Mouse (Mus musculus): Measurements from ENCODE around the gene Rln3.

The Rln3 gene

GRCm38 (mm10) chr8:84065457-84066072 lies 20.8 kb upstream of the Rln3 start:
- no peak for DNase-seq (ENCODE audit: low read depth, low spot score)

- DNase-seq (ENCODE audit: low read depth, low spot score), result no peak
Observed at GRCm38 (mm10) chr8:84065037-84065436, 20.2 kb upstream of the Rln3 start, which contains the start of gene Gm10643. TSS of gene Gm10643 (minus strand) at chr8:84065137.

GRCm38 (mm10) chr8:84063861-84064610 lies 19.2 kb upstream of the Rln3 start:
- DNase-seq (ENCODE audit: low read depth, low spot score), result no peak

- DNase-seq (ENCODE audit: low read depth, low spot score), result no peak
Observed at GRCm38 (mm10) chr8:84060245-84060644, 15.4 kb upstream of the Rln3 start.

- DNase-seq (ENCODE audit: low read depth, low spot score), result no peak
Observed at GRCm38 (mm10) chr8:84059226-84059625, 14.4 kb upstream of the Rln3 start.

GRCm38 (mm10) chr8:84057827-84058226 lies 13.0 kb upstream of the Rln3 start:
- no peak for DNase-seq (ENCODE audit: low read depth, low spot score)

- DNase-seq (ENCODE audit: low read depth, low spot score), result no peak
Observed at GRCm38 (mm10) chr8:84053229-84053628, 8.4 kb upstream of the Rln3 start.

- no peak for DNase-seq (ENCODE audit: low read depth, low spot score)
Observed at GRCm38 (mm10) chr8:84052746-84053145, 7.9 kb upstream of the Rln3 start.

- no peak for DNase-seq (ENCODE audit: low read depth, low spot score)
Observed at GRCm38 (mm10) chr8:84048171-84048570, 3.4 kb upstream of the Rln3 start.

- no peak for DNase-seq (ENCODE audit: low read depth, low spot score)
Observed at GRCm38 (mm10) chr8:84046505-84046904, 1.7 kb upstream of the Rln3 start.

GRCm38 (mm10) chr8:84044103-84044502 lies 697 bp downstream of the Rln3 start:
- no peak for DNase-seq (ENCODE audit: low read depth, low spot score)

GRCm38 (mm10) chr8:84042948-84043342 lies 1.9 kb downstream of the Rln3 start:
- no peak for DNase-seq (ENCODE audit: low read depth, low spot score)

- DNase-seq (ENCODE audit: low read depth, low spot score), result no peak
Observed at GRCm38 (mm10) chr8:84042066-84042947, 2.5 kb downstream of the Rln3 start, which contains the start of gene Il27ra. TSS of gene Il27ra (minus strand) at chr8:84042589.

- DNase-seq (ENCODE audit: low read depth, low spot score), result peak; percentile 22
Observed at GRCm38 (mm10) chr8:84039050-84039449, 5.8 kb downstream of the Rln3 start.

- no peak for DNase-seq (ENCODE audit: low read depth, low spot score)
Observed at GRCm38 (mm10) chr8:84038015-84038414, 6.8 kb downstream of the Rln3 start.

- no peak for DNase-seq (ENCODE audit: low read depth, low spot score)
Observed at GRCm38 (mm10) chr8:84032777-84033176, 12.0 kb downstream of the Rln3 start.

- DNase-seq (ENCODE audit: low read depth, low spot score), result no peak
Observed at GRCm38 (mm10) chr8:84029272-84029671, 15.5 kb downstream of the Rln3 start.

GRCm38 (mm10) chr8:84027449-84027848 lies 17.4 kb downstream of the Rln3 start:
- DNase-seq (ENCODE audit: low read depth, low spot score), result no peak

GRCm38 (mm10) chr8:84025863-84026262 lies 18.9 kb downstream of the Rln3 start:
- no peak for DNase-seq (ENCODE audit: low read depth, low spot score)

- DNase-seq (ENCODE audit: low read depth, low spot score), result no peak
Observed at GRCm38 (mm10) chr8:84024171-84024570, 20.6 kb downstream of the Rln3 start.

- DNase-seq (ENCODE audit: low read depth, low spot score), result no peak
Observed at GRCm38 (mm10) chr8:84023631-84024030, 21.2 kb downstream of the Rln3 start.

- DNase-seq (ENCODE audit: low read depth, low spot score), result no peak
Observed at GRCm38 (mm10) chr8:84023085-84023484, 21.7 kb downstream of the Rln3 start.
